Mouse (Mus musculus) liver, embryonic 14.5 days (tissue): Measurements from ENCODE around the gene Flywch2.
A peak's percentile ranks its signal among the peaks of the same experiment; 100 is the strongest.

Source experiments
- CTCF ChIP-seq: IDR thresholded peaks from 2 replicates; pipeline ENCODE4 v1.5.1; 2016; ENCODE audit warnings: antibody characterized with exemption, low read depth, control low read depth
- EP300 ChIP-seq: IDR thresholded peaks from 2 replicates; pipeline ENCODE4 v1.6.1; 2016; ENCODE audit warnings: antibody characterized with exemption, low read depth

DNA sequence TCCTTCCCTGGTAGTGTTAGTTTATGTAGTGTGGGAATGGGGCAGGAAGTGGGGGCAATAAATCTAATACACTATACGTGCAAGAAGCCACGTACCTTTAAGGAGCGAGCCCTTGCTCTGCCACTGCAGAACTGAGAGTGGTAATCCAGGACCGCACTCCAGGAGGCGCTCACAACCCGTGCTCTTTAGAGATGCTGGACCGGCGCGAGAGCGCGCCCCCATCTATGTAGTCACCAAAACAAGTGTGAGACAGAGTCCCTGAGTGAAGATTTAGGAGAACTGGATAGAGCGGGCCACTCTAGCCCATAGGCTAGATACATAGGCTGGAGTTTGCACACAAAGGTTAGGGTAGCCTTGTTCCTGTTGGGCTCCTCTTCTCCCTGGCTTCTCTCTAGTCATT lies 11.8 kb downstream of the Flywch2 start:
- TF ChIP-seq CTCF, result peak; percentile 87
- TF ChIP-seq EP300, result no peak
